Mouse (Mus musculus): ENCODE results near the gene Rab27a. TPM values are rescaled to one million over a fixed set of nuclear protein-coding genes. Genes with fewer than 3 reads are reported as not detected.

Rab27a gene
- polyA plus RNA-seq, 1 experiment, result 2.8 TPM

DNA sequence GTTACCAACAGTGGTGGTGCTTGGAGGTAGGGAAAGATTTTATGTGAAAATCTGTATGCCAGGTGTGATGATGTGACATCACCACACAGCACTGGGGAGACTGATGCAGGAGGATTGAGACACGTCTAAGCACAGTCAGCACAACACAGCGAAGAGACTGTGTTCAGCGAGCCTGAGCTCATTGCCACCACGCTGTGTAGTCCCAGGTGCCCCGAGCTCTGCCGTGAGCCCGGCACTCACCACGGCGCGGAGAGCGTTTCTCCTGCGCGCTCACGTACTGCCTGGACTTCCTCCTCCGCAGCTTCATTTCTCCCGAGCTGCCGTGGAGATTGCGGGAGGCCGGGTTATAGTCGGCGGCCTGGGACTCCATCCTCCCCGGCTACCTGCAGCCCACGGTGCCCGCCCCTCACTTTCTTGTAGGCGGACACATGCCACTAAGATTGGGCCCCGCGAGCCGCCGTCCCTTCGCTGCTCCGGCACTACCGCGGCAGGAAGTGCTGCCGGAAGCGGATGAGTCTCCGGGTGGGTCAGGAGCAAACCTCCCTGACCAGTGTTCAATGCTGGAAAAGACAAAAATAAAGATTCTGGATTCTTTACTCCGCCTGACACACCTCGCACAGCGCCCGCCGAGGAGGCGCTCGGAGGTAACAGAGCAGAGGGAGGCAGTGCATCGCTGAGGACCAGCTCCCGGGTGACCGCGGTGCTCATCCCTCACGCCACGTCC is 5.3 kb upstream of the Rab27a start:
- H3K4me1 ChIP-seq (ENCODE audit: control insufficient read depth, insufficient read depth, low read length), result peaks cover 2% of the 10 kb centered on the region
- peak overlapping the region; percentile 62 for H3K27ac ChIP-seq (ENCODE audit: insufficient read depth, low read length)
- TF ChIP-seq POLR2A (IDR thresholded peaks at IDR 0.05; ENCODE audit: extremely low read depth, insufficient read depth, low read length) (peak; percentile 52; the same call in 1 of the 2 replicates), CTCF (IDR thresholded peaks at IDR 0.05; ENCODE audit: extremely low read depth, insufficient read depth, low read length) (no peak)
- H3K4me3 ChIP-seq (ENCODE audit: insufficient read depth, low read length), result peak overlapping the region; percentile 51

DNA sequence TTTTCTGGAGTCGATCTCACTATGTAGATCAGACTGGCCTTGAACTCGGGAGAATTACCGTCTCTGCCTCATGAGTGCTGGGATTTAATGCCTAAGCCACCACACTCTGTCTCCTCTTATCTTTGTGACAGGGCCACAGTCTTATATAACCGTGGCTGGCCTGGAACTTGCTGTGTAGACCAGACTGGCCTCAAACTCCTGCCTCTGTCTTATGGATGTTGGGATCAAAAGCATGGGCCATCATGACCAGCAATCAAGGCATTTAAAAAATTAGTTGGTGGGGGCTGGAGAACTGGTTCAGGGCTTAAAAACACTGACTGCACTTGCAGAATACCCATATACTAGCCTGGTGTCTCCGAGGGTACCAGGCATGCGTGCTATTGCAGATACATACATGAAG is 4.6 kb upstream of the Rab27a start, which contains the start of gene Pigb:
TSS of gene Pigb (minus strand) at position 299 of the 400 bp plus-strand sequence.
- Histone ChIP-seq H3K4me1 (ENCODE audit: control insufficient read depth, insufficient read depth, low read length) (peaks cover 2% of the 10 kb centered on the region), H3K4me3 (ENCODE audit: insufficient read depth, low read length) (peak within 1 kb of the TSS; percentile 51), H3K27ac (ENCODE audit: insufficient read depth, low read length) (peak within 1 kb of the TSS; percentile 62)
- TF ChIP-seq CTCF (IDR thresholded peaks at IDR 0.05; ENCODE audit: extremely low read depth, insufficient read depth, low read length) (no peak), POLR2A (IDR thresholded peaks at IDR 0.05; ENCODE audit: extremely low read depth, insufficient read depth, low read length) (no peak)

DNA sequence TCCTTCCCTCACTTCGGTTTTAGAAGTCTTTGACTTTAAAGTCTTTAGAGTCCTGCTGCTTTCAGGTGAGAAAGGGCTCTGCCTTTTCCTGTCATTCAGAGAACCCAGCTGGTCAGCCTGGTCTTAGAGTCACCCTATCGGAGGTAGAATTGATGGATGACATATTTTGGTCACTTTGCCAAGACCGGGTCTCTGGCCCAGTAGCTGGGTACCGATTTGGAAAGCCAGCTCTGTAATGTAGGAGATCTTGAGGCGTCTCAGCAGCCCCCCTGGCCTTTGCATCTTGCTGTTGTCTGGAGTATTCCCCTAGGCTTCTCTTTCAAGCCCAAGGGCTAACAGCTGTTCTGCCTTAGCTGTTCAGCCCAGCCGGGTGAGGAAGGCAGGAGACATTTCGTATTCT is 550 bp downstream of the Rab27a start:
- TF ChIP-seq POLR2A (IDR thresholded peaks at IDR 0.05; ENCODE audit: extremely low read depth, insufficient read depth, low read length) (no peak), CTCF (IDR thresholded peaks at IDR 0.05; ENCODE audit: extremely low read depth, insufficient read depth, low read length) (no peak)
- Histone ChIP-seq H3K27ac (ENCODE audit: insufficient read depth, low read length) (no peak overlapping the region), H3K4me3 (ENCODE audit: insufficient read depth, low read length) (peak overlapping the region; percentile 47), H3K4me1 (ENCODE audit: control insufficient read depth, insufficient read depth, low read length) (no peaks in the 10 kb centered on the region; the same call in 1 of the 2 replicates)

DNA sequence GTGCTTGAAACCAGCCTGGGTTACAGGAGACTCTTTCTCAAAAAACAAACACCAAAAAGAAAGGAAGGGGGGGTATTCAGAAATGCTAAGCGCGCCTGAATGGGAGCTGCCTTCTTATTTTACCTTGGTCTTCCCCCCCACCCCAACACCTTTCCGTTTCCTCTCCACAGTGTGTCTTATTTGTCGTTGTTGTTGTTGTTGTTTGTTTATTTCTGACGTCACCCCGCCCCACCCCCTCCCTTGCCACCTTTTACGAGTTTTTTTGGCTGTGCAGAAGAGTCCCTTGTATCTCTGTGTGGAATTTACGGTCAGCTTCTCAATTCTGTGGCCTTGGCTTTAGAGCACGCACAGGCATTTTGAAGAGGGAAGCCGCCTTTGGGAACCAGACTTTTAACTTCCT is 1.1 kb downstream of the Rab27a start:
- H3K4me3 ChIP-seq (ENCODE audit: insufficient read depth, low read length), result peak overlapping the region; percentile 47
- TF ChIP-seq CTCF (IDR thresholded peaks at IDR 0.05; ENCODE audit: extremely low read depth, insufficient read depth, low read length) (no peak), POLR2A (IDR thresholded peaks at IDR 0.05; ENCODE audit: extremely low read depth, insufficient read depth, low read length) (no peak)
- no peaks in the 10 kb centered on the region; the same call in 1 of the 2 replicates for H3K4me1 ChIP-seq (ENCODE audit: control insufficient read depth, insufficient read depth, low read length)
- no peak overlapping the region for H3K27ac ChIP-seq (ENCODE audit: insufficient read depth, low read length)

DNA sequence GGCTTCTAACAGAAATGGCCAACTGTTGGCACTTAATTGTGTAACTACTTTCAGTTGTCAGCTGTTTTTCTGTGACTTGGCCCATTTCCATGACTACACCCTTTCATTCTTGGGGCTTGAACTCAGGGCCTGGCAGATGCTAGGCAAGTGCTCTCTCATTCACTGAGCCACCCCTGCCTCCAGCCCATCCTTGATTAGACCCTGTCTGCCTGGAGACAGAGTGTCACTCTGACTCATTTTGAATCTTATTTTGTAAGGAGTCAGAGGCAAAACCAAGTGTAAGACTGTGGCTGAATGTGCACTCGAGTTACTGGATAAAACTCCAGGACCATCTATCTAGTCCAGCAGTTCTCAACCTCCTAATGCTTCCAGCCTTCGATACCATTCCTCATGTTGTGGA is 3.3 kb downstream of the Rab27a start:
- no peak for TF ChIP-seq POLR2A (IDR thresholded peaks at IDR 0.05; ENCODE audit: extremely low read depth, insufficient read depth, low read length)
- no peak for TF ChIP-seq CTCF (IDR thresholded peaks at IDR 0.05; ENCODE audit: extremely low read depth, insufficient read depth, low read length)

DNA sequence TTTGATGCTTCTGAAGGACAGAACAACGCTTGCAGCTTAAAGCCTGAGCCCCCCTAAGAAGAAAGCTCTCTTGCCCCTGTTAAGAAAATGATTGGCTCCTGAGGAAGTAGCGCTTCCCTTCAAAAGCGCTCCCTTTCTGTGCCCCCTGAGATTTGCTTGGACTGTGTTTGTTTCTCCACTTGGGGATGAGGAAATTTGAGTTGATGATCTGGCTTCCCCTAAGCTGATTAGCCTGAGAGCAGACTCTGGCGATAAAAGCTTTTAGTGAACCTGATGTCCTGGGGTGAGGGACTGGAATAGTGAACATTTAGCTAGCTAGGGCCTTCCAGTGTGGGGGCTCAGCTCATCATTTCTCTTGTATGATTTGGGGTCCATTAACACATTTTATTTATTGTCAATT is 4.3 kb downstream of the Rab27a start:
- Histone ChIP-seq H3K4me1 (ENCODE audit: control insufficient read depth, insufficient read depth, low read length) (no peaks in the 10 kb centered on the region; the same call in 1 of the 2 replicates), H3K27ac (ENCODE audit: insufficient read depth, low read length) (no peak overlapping the region), H3K4me3 (ENCODE audit: insufficient read depth, low read length) (no peak overlapping the region)
- TF ChIP-seq CTCF (IDR thresholded peaks at IDR 0.05; ENCODE audit: extremely low read depth, insufficient read depth, low read length) (no peak), POLR2A (IDR thresholded peaks at IDR 0.05; ENCODE audit: extremely low read depth, insufficient read depth, low read length) (no peak)

More for the DNA sequence above, 3.3 kb downstream of the Rab27a start:
- Histone ChIP-seq H3K4me3 (ENCODE audit: insufficient read depth, low read length) (no peak overlapping the region), H3K27ac (ENCODE audit: insufficient read depth, low read length) (no peak overlapping the region), H3K4me1 (ENCODE audit: control insufficient read depth, insufficient read depth, low read length) (no peaks in the 10 kb centered on the region; the same call in 1 of the 2 replicates)

DNA sequence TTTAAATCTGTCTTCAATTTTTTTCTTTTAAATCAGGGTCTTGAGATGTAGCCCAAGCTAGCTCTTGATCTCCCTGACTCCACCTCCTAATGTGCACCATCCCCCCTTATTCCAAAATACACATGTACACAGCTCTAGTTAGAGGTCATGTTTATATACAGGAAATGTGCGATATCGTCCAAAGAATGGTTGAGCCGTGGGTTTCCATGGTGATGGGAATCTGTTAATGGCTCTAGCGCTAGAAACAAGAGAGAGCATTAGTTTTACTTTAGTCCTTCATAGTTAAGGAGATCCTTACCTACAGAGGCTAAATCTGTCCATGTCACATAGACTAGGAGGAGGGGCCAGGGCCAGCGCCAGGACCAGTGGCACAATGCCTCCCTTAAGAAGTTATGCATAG is 5.2 kb downstream of the Rab27a start:
- H3K27ac ChIP-seq (ENCODE audit: insufficient read depth, low read length), result no peak overlapping the region
- H3K4me3 ChIP-seq (ENCODE audit: insufficient read depth, low read length), result no peak overlapping the region
- no peak for TF ChIP-seq POLR2A (IDR thresholded peaks at IDR 0.05; ENCODE audit: extremely low read depth, insufficient read depth, low read length)
- TF ChIP-seq CTCF (IDR thresholded peaks at IDR 0.05; ENCODE audit: extremely low read depth, insufficient read depth, low read length), result no peak
- no peaks in the 10 kb centered on the region for H3K4me1 ChIP-seq (ENCODE audit: control insufficient read depth, insufficient read depth, low read length)

DNA sequence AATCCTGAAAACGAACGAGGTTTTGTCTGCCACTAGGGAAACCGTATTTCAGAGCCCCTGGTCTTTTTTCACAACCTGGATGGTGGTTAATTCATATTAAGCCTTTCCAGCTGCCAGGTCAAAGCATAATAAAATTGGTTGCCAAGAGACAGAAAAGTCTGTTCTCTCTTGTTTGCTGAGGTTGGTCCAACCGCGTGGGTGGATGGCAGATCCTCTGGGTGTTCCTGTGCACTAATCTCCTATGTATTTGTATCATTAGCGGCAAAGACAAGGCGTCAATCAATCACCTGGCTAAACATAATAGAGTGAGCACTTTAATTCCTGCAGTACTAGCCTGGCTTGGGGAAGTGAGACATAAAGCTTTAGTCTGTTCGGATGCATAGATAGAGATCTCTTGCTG is 6.0 kb downstream of the Rab27a start:
- H3K4me1 ChIP-seq (ENCODE audit: control insufficient read depth, insufficient read depth, low read length), result no peaks in the 10 kb centered on the region
- TF ChIP-seq CTCF (IDR thresholded peaks at IDR 0.05; ENCODE audit: extremely low read depth, insufficient read depth, low read length), result no peak
- no peak for TF ChIP-seq POLR2A (IDR thresholded peaks at IDR 0.05; ENCODE audit: extremely low read depth, insufficient read depth, low read length)
- H3K4me3 ChIP-seq (ENCODE audit: insufficient read depth, low read length), result no peak overlapping the region
- H3K27ac ChIP-seq (ENCODE audit: insufficient read depth, low read length), result no peak overlapping the region

DNA sequence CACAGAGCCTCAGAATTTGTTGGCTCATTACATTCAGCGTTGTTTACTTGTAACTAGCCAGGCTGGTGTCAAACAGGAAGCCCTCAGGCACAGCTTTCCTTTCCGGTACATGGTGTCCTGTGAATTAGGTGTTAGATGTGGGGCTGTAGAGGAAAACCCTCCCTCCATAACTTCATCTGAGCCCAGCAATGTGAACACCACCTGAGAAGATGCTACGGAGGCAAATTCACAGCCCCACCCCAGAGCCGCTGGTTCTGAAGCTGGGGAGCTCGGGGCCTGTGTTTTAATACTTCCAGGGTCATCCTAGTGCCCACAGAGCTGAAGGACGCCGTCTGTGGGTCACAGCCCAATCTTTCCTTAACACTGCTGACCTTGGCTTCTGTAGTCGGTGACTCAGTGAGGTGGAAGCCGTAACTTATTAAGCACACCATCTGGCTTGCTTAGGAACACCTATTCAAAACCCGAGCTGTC is 10.8 kb downstream of the Rab27a start:
- H3K4me3 ChIP-seq (ENCODE audit: insufficient read depth, low read length), result no peak overlapping the region
- no peak overlapping the region for H3K27ac ChIP-seq (ENCODE audit: insufficient read depth, low read length)
- no peaks in the 10 kb centered on the region for H3K4me1 ChIP-seq (ENCODE audit: control insufficient read depth, insufficient read depth, low read length)
- TF ChIP-seq CTCF (IDR thresholded peaks at IDR 0.05; ENCODE audit: extremely low read depth, insufficient read depth, low read length), result no peak
- no peak for TF ChIP-seq POLR2A (IDR thresholded peaks at IDR 0.05; ENCODE audit: extremely low read depth, insufficient read depth, low read length)

DNA sequence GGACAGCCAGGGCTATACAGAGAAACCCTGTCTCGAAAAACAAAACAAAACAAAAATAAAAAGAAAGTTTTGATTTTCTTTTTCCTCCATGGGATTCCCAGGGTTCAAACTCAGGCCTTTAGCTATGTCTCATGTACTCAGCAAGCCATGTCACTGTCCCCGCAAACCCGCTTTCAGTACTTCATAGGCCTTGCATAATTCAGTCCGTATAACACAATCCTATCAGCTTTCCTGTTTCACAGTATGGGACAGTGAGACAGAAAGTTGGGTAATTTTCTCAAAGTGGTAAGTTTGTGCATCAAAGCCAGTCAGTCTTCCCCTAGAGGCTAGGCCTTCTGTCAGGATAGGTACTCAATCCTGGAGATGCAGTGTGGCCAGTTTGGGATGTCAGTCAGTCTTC is 14.6 kb downstream of the Rab27a start:
- H3K4me3 ChIP-seq (ENCODE audit: insufficient read depth, low read length), result no peak overlapping the region
- H3K4me1 ChIP-seq (ENCODE audit: control insufficient read depth, insufficient read depth, low read length), result no peaks in the 10 kb centered on the region; the same call in 1 of the 2 replicates
- no peak for TF ChIP-seq CTCF (IDR thresholded peaks at IDR 0.05; ENCODE audit: extremely low read depth, insufficient read depth, low read length)
- no peak overlapping the region for H3K27ac ChIP-seq (ENCODE audit: insufficient read depth, low read length)

Data from cortical plate, adult 2 months (tissue).